Mouse (Mus musculus): ENCODE data around the gene Gm28729. TPM values are rescaled to one million over a fixed set of nuclear protein-coding genes. Genes with fewer than 3 reads are reported as not detected.
A peak's percentile ranks its signal among the peaks of the same experiment; 100 is the strongest.
"Not testable (repeated sequence)": the region's sequence is repeated elsewhere in the genome, so short reads cannot be mapped to it uniquely, and the experiment has no call there.

Gene Gm28729
- polyA plus RNA-seq, 1 experiment, result not detected

DNA sequence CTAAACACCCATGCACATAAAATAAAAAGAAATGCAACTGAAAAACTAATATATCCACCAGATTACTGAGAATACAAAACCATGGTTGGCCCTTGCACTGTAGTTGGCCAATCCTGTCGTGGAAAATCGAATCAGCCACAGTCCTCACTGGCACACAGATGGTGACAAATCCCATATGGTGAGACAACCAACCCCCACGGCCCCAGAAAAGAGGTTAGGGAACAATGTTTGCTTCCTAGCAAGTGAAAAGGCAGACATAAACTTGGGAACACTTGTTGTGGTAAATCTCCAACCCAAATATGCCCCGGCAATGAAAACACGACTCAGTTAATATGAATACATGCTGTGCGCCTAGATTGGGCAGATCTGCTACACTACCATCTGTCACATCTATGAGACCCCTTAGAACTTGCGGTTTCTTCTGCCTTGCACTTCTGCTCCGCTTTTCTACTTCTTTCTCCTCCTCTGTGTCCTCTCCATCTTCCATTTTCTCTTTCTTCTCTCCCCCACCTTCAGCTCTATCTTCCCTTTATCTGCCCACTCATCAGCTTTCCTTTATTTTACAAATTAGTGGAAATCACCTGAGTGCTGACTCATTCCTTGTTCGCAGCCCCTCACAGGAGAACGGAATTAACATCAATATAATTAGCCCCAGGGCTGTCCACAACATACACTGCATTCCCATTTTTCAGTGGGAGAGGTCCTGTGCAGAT is 5.1 kb upstream of the Gm28729 start:
- Histone ChIP-seq H3K27ac (ENCODE audit: insufficient read depth, low read depth, low read length) (peak overlapping the region; percentile 81), H3K4me3 (ENCODE audit: insufficient read depth, low read length) (peak overlapping the region; percentile 22; the same call in 1 of the 2 replicates), H3K4me1 (ENCODE audit: control insufficient read depth, insufficient read depth, low read length) (peaks cover 31% of the 10 kb centered on the region)
- no peak for TF ChIP-seq CTCF (IDR thresholded peaks at IDR 0.05; ENCODE audit: low read depth, low read length)
- TF ChIP-seq POLR2A (IDR thresholded peaks at IDR 0.05; ENCODE audit: borderline replicate concordance, low read depth, low read length), result no peak

DNA sequence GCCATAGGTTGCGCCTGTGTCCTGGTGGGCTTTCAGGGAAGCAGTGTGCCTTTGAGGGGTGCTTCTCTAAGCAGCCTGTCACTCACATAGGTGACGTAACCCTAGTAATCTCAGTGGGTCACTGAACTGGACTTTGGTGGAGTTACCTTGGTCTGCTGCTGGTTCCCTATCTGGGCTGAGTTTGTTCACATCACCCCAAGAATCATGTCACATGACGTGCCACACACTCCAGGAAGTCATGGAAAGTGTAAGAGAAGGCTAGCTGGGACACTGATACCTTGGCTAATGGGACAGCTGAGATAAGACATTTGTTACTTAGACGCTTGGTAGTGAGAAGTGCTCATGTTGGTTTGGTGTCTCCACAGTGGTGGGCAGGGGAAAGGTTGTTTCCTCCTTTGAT is 947 bp upstream of the Gm28729 start:
- Histone ChIP-seq H3K27ac (ENCODE audit: insufficient read depth, low read depth, low read length) (no peak overlapping the region), H3K4me3 (ENCODE audit: insufficient read depth, low read length) (no peak overlapping the region), H3K4me1 (ENCODE audit: control insufficient read depth, insufficient read depth, low read length) (peaks cover 27% of the 10 kb centered on the region)
- TF ChIP-seq CTCF (IDR thresholded peaks at IDR 0.05; ENCODE audit: low read depth, low read length), result no peak
- no peak for TF ChIP-seq POLR2A (IDR thresholded peaks at IDR 0.05; ENCODE audit: borderline replicate concordance, low read depth, low read length)

DNA sequence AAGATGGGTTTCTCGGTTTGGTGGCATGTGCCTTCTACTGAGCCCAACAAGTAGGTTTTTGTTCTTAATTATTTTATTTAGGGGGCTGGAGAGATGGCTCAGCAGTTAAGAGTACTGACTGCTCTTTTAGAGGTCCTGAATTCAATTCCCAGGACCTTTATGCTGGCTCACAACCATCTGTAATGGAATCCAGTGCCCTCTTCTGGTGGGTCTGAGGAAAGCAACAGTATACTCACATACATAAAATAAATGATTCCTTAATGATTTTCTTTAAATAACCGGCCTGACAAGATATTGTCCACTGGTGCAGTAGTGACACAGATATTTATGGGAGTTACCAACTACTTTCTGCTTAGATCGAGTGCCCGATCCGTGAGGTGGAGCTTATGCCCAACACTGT is 1.9 kb downstream of the Gm28729 start:
- TF ChIP-seq CTCF (IDR thresholded peaks at IDR 0.05; ENCODE audit: low read depth, low read length), result no peak
- TF ChIP-seq POLR2A (IDR thresholded peaks at IDR 0.05; ENCODE audit: borderline replicate concordance, low read depth, low read length), result no peak
- no peak overlapping the region for H3K4me3 ChIP-seq (ENCODE audit: insufficient read depth, low read length)
- no peak overlapping the region for H3K27ac ChIP-seq (ENCODE audit: insufficient read depth, low read depth, low read length)
- peaks cover 16% of the 10 kb centered on the region for H3K4me1 ChIP-seq (ENCODE audit: control insufficient read depth, insufficient read depth, low read length)

- H3K27ac ChIP-seq (ENCODE audit: insufficient read depth, low read depth, low read length), result not testable (repeated sequence)
These were observed 3.5 kb downstream of the Gm28729 start for GRCm38 (mm10) chr9:96521574-96521973.

GRCm38 (mm10) chr9:96517429-96517828 is 7.6 kb downstream of the Gm28729 start:
- H3K27ac ChIP-seq (ENCODE audit: insufficient read depth, low read depth, low read length), result peak overlapping the region; percentile 35
- H3K4me1 ChIP-seq (ENCODE audit: control insufficient read depth, insufficient read depth, low read length), result peaks cover 21% of the 10 kb centered on the region
- no peak for TF ChIP-seq CTCF (IDR thresholded peaks at IDR 0.05; ENCODE audit: low read depth, low read length)
- no peak for TF ChIP-seq POLR2A (IDR thresholded peaks at IDR 0.05; ENCODE audit: borderline replicate concordance, low read depth, low read length)
- H3K4me3 ChIP-seq (ENCODE audit: insufficient read depth, low read length), result no peak overlapping the region

More at GRCm38 (mm10) chr9:96521574-96521973, 3.5 kb downstream of the Gm28729 start:
- H3K4me1 ChIP-seq (ENCODE audit: control insufficient read depth, insufficient read depth, low read length), result peaks cover 23% of the 10 kb centered on the region
- H3K4me3 ChIP-seq (ENCODE audit: insufficient read depth, low read length), result not testable (repeated sequence)

GRCm38 (mm10) chr9:96516806-96517205 is 8.3 kb downstream of the Gm28729 start:
- Histone ChIP-seq H3K27ac (ENCODE audit: insufficient read depth, low read depth, low read length) (no peak overlapping the region), H3K4me1 (ENCODE audit: control insufficient read depth, insufficient read depth, low read length) (peaks cover 21% of the 10 kb centered on the region), H3K4me3 (ENCODE audit: insufficient read depth, low read length) (no peak overlapping the region)
- TF ChIP-seq CTCF (IDR thresholded peaks at IDR 0.05; ENCODE audit: low read depth, low read length), result no peak
- no peak for TF ChIP-seq POLR2A (IDR thresholded peaks at IDR 0.05; ENCODE audit: borderline replicate concordance, low read depth, low read length)

GRCm38 (mm10) chr9:96515737-96516136 is 9.3 kb downstream of the Gm28729 start:
- Histone ChIP-seq H3K4me1 (ENCODE audit: control insufficient read depth, insufficient read depth, low read length) (peaks cover 21% of the 10 kb centered on the region), H3K27ac (ENCODE audit: insufficient read depth, low read depth, low read length) (no peak overlapping the region), H3K4me3 (ENCODE audit: insufficient read depth, low read length) (no peak overlapping the region)
- TF ChIP-seq CTCF (IDR thresholded peaks at IDR 0.05; ENCODE audit: low read depth, low read length), result no peak
- TF ChIP-seq POLR2A (IDR thresholded peaks at IDR 0.05; ENCODE audit: borderline replicate concordance, low read depth, low read length), result no peak

- H3K4me1 ChIP-seq (ENCODE audit: control insufficient read depth, insufficient read depth, low read length), result peaks cover 21% of the 10 kb centered on the region
- H3K27ac ChIP-seq (ENCODE audit: insufficient read depth, low read depth, low read length), result no peak overlapping the region
- TF ChIP-seq CTCF (IDR thresholded peaks at IDR 0.05; ENCODE audit: low read depth, low read length) (no peak), POLR2A (IDR thresholded peaks at IDR 0.05; ENCODE audit: borderline replicate concordance, low read depth, low read length) (no peak)
- no peak overlapping the region for H3K4me3 ChIP-seq (ENCODE audit: insufficient read depth, low read length)
These were observed 10.8 kb downstream of the Gm28729 start for GRCm38 (mm10) chr9:96514278-96514677.

GRCm38 (mm10) chr9:96506011-96506498 is 19.0 kb downstream of the Gm28729 start:
- 0 out of 2 replicates have a peak, but pooled peaks cover 2% of the 10 kb centered on the region for H3K4me1 ChIP-seq (ENCODE audit: control insufficient read depth, insufficient read depth, low read length)
- H3K27ac ChIP-seq (ENCODE audit: insufficient read depth, low read depth, low read length), result no peak overlapping the region
- TF ChIP-seq POLR2A (IDR thresholded peaks at IDR 0.05; ENCODE audit: borderline replicate concordance, low read depth, low read length) (no peak), CTCF (IDR thresholded peaks at IDR 0.05; ENCODE audit: low read depth, low read length) (no peak)
- no peak overlapping the region for H3K4me3 ChIP-seq (ENCODE audit: insufficient read depth, low read length)

DNA sequence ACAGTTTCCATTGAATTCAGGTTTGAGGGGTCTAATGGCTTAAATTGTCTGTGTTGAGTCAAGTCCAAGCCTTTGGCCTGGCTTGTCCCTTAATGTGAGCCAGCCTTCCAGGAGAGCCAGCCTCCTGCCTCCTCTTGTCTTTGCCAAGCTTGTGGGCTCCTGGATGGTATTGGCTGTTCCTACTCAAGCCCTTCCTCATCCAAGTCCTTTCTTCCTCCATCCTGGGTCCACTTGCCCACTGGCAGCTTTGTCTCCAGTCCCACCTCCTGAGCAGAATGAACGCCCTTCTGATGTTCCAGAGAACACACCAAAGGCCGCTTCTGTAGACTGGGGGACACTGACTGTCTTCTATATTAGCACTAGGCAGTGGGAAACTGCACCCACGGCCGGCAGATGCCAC is 19.9 kb downstream of the Gm28729 start:
- TF ChIP-seq POLR2A (IDR thresholded peaks at IDR 0.05; ENCODE audit: borderline replicate concordance, low read depth, low read length), result no peak
- no peak for TF ChIP-seq CTCF (IDR thresholded peaks at IDR 0.05; ENCODE audit: low read depth, low read length)
- Histone ChIP-seq H3K4me3 (ENCODE audit: insufficient read depth, low read length) (no peak overlapping the region), H3K4me1 (ENCODE audit: control insufficient read depth, insufficient read depth, low read length) (0 out of 2 replicates have a peak, but pooled peaks cover 2% of the 10 kb centered on the region), H3K27ac (ENCODE audit: insufficient read depth, low read depth, low read length) (no peak overlapping the region)

All from bone marrow macrophage, adult 2 months (primary cell).